Mouse (Mus musculus) stomach, postnatal 0 days (tissue): Measurements from ENCODE around the gene Akap8. TPM values are rescaled to one million over a fixed set of nuclear protein-coding genes. Genes with fewer than 3 reads are reported as not detected.
A peak's percentile ranks its signal among the peaks of the same experiment; 100 is the strongest.

Source experiments
- ATAC-seq: fragments of 200-750 bp; cut with Nextera tagmentation; 2 replicates; pipeline ENCODE4 v1.8.0; 2017; ENCODE audit not compliant: low FRiP score, low TSS enrichment
- DNase-seq: peaks from one replicate; pipeline ENCODE4 v3.0.0-alpha.2; 2016; ENCODE audit warnings: low spot score
- H3K27ac ChIP-seq: fragments of 300-500 bp; sonication (generic); replicated peaks from 2 replicates; pipeline ENCODE4 v1.5.1; 2014; ENCODE audit warnings: mild to moderate bottlenecking, control low read depth
- H3K27me3 ChIP-seq: fragments of 300-500 bp; sonication (generic); 2 replicates; pipeline ENCODE4 v1.6.1; 2014; ENCODE audit warnings: low read length; ENCODE audit not compliant: control insufficient read depth, insufficient read depth
- H3K36me3 ChIP-seq: fragments of 300-500 bp; sonication (generic); 2 replicates; pipeline ENCODE4 v1.6.1; 2014; ENCODE audit warnings: low read length, mixed read lengths; ENCODE audit not compliant: control insufficient read depth, insufficient read depth
- H3K4me1 ChIP-seq: fragments of 300-500 bp; sonication (generic); replicated peaks from 2 replicates; pipeline ENCODE4 v1.6.1; 2014; ENCODE audit warnings: antibody characterized with exemption; ENCODE audit not compliant: control insufficient read depth, insufficient read depth
- H3K4me2 ChIP-seq: fragments of 300-500 bp; sonication (generic); replicated peaks from 2 replicates; pipeline ENCODE4 v1.6.1; 2014; ENCODE audit warnings: low read depth, mild to moderate bottlenecking, control low read depth, moderate library complexity
- H3K4me3 ChIP-seq: fragments of 300-500 bp; sonication (generic); 2 replicates; pipeline ENCODE4 v1.5.1; 2014; ENCODE audit warnings: low read depth, low read length, control low read depth
- H3K9ac ChIP-seq: fragments of 300-500 bp; sonication (generic); 2 replicates; pipeline ENCODE4 v1.6.1; 2014; ENCODE audit warnings: mild to moderate bottlenecking, low read length, control low read depth, mixed read lengths
- H3K9me3 ChIP-seq: fragments of 300-500 bp; sonication (generic); 2 replicates; pipeline ENCODE4 v1.6.1; 2016; ENCODE audit warnings: low read length; ENCODE audit not compliant: control insufficient read depth
- CTCF ChIP-seq: IDR thresholded peaks from 2 replicates; pipeline ENCODE4 v1.5.1; 2016; ENCODE audit warnings: antibody characterized with exemption, low read depth, mild to moderate bottlenecking, moderate library complexity
- EP300 ChIP-seq: optimal IDR thresholded peaks from 2 replicates; pipeline ENCODE3; 2016; ENCODE audit warnings: antibody characterized with exemption
- WGBS: fragments of 180-500 bp; shearing (Covaris S2); extraction: QIAGEN DNeasy Blood & Tissue Kit; methylation state at CpG from one replicate; pipeline ENCODE4 v1.1.7; 2014; 5-methylcytosine and 5-hydroxymethylcytosine counted together
- polyA plus RNA-seq: library from polyadenylated mRNA; unstranded; fragments of >200 nt; fragmentation: Nextera tagmentation; extraction: Ambion mirVana; gene quantifications from 2 replicates; pipeline ENCODE4 v1.2.1, GENCODE M21; 2015

Akap8 gene
- 30.3 and 31.0 TPM in 2 replicates for polyA plus RNA-seq

GRCm38 (mm10) chr17:32320597-32321389, at the start of gene Akap8:
Gene Akap8, minus strand, starts transcription at chr17:32321238.
- WGBS: under 1% methylated on average over 83 of the region's 83 CpGs

GRCm38 (mm10) chr17:32368991-32369578, 48.0 kb upstream of the Akap8 start:
- 19% methylated on average over 10 of the region's 17 CpGs for WGBS
- H3K4me3 ChIP-seq: peak overlapping the region; percentile 31; the same call in 1 of the 2 replicates
- no peaks in the 10 kb centered on the region for H3K4me1 ChIP-seq
- no peaks in the 10 kb centered on the region for H3K36me3 ChIP-seq
- H3K27ac ChIP-seq: 0 out of 2 replicates have a peak overlapping the region, but pooled peaks have one; percentile 24
- peak overlapping the region; percentile 14; the same call in 1 of the 2 replicates for H3K9ac ChIP-seq
- DNase-seq (peak; percentile 71), ATAC-seq (peak; percentile 64)
- TF ChIP-seq CTCF (no peak), EP300 (no peak)
- H3K27me3 ChIP-seq: no peaks in the 10 kb centered on the region
- no peaks in the 10 kb centered on the region for H3K9me3 ChIP-seq
- H3K4me2 ChIP-seq: peak overlapping the region; percentile 45

More at GRCm38 (mm10) chr17:32320597-32321389, at the start of gene Akap8:
- peak; percentile 99 for DNase-seq
- Histone ChIP-seq H3K36me3 (peaks cover 16% of the 10 kb centered on the region), H3K4me3 (peak within 1 kb of the TSS; percentile 86), H3K9ac (peak within 1 kb of the TSS; percentile 87), H3K4me1 (peaks cover 2% of the 10 kb centered on the region; the same call in 1 of the 2 replicates), H3K27me3 (no peaks in the 10 kb centered on the region), H3K27ac (peak within 1 kb of the TSS; percentile 97), H3K4me2 (peak within 1 kb of the TSS; percentile 85), H3K9me3 (no peaks in the 10 kb centered on the region)
- TF ChIP-seq CTCF: no peak
- TF ChIP-seq EP300: no peak
- peak; percentile 98 for ATAC-seq

- no peak for DNase-seq
Measured at GRCm38 (mm10) chr17:32367706-32368105, 46.7 kb upstream of the Akap8 start.

GRCm38 (mm10) chr17:32365296-32365695, 44.3 kb upstream of the Akap8 start:
- H3K4me3 ChIP-seq: no peak overlapping the region
- WGBS: 54% methylated on average over 1 of the region's 1 CpGs
- peaks cover 2% of the 10 kb centered on the region; the same call in 1 of the 2 replicates for H3K36me3 ChIP-seq
- H3K9ac ChIP-seq: no peak overlapping the region
- H3K27ac ChIP-seq: no peak overlapping the region
- no peaks in the 10 kb centered on the region for H3K9me3 ChIP-seq
- TF ChIP-seq EP300 (no peak), CTCF (no peak)
- H3K4me2 ChIP-seq: no peak overlapping the region
- H3K27me3 ChIP-seq: no peaks in the 10 kb centered on the region
- ATAC-seq: no peak
- H3K4me1 ChIP-seq: peaks cover 5% of the 10 kb centered on the region
- DNase-seq: no peak

More at GRCm38 (mm10) chr17:32367706-32368105, 46.7 kb upstream of the Akap8 start:
- 88% methylated on average over 11 of the region's 11 CpGs for WGBS
- ATAC-seq: no peak
- Histone ChIP-seq H3K9me3 (no peaks in the 10 kb centered on the region), H3K27me3 (no peaks in the 10 kb centered on the region), H3K9ac (no peak overlapping the region), H3K4me1 (peaks cover 5% of the 10 kb centered on the region), H3K27ac (no peak overlapping the region), H3K4me3 (no peak overlapping the region), H3K36me3 (no peaks in the 10 kb centered on the region), H3K4me2 (no peak overlapping the region)
- TF ChIP-seq EP300 (no peak), CTCF (no peak)

GRCm38 (mm10) chr17:32364850-32365249, 43.8 kb upstream of the Akap8 start:
- DNase-seq: no peak
- Histone ChIP-seq H3K4me3 (peak overlapping the region; percentile 93), H3K27ac (peak overlapping the region; percentile 35; the same call in 1 of the 2 replicates), H3K4me2 (peak overlapping the region; percentile 54), H3K27me3 (no peaks in the 10 kb centered on the region), H3K9ac (no peak overlapping the region), H3K4me1 (peaks cover 5% of the 10 kb centered on the region), H3K9me3 (no peaks in the 10 kb centered on the region), H3K36me3 (peaks cover 6% of the 10 kb centered on the region)
- TF ChIP-seq EP300 (no peak), CTCF (no peak)
- no peak for ATAC-seq
- 45% methylated on average over 5 of the region's 5 CpGs for WGBS
